Mouse (Mus musculus) heart, postnatal 36 days (tissue): ENCODE measurements at regions not wholly inside any gene's neighbourhood (a gene's known extent, or its start where the extent isn't known, plus 50 kb on each side); places are given as distances from the start of the nearest gene placed in this dataset.
"Not testable (repeated sequence)": the region's sequence is repeated elsewhere in the genome, so short reads cannot be mapped to it uniquely, and the experiment has no call there.

Experiments
- DNase-seq, 2 experiments: peaks; one replicate each; pipeline ENCODE4 v3.0.0; 2021 to 2022
- intact Hi-C: fragments of 180-260 bp; cut with DNase I; formaldehyde crosslinking; loops from one replicate; pipeline ENCODE4 v1.15.1; 2025

- DNase-seq, result peak in 1 of 2 experiments; percentile 5
- intact Hi-C loops, result no loop called here
These were observed 491.6 kb upstream of the Igfbp3 start for GRCm38 (mm10) chr11:7705312-7705764.

- intact Hi-C loops, result no loop called here
These were observed 483.9 kb upstream of the Igfbp3 start for GRCm38 (mm10) chr11:7697591-7697990.

GRCm38 (mm10) chr11:7689701-7690100 is 476.0 kb upstream of the Igfbp3 start:
- intact Hi-C loops, DNase-seq: not testable (repeated sequence)

More at GRCm38 (mm10) chr11:7697591-7697990, 483.9 kb upstream of the Igfbp3 start:
- DNase-seq, result no peak

DNA sequence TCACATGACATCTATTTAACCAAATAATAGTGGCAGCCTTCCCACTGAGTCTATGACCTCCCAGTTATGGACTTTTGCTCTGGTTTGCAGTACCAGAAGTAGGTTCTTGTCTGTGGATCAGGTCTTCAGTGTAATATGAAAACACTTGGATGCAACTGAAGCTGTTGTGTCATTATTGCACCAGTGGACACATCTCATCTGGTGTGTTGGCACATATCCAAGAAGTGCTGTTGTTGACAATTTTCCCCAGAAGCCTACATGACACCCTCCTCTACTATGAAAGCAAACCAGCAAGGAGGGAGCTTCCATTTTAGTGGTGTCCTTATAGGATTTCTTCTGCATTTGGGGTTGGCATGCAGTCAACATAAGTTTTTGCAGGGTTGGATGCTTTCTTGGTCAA is 459.1 kb upstream of the Igfbp3 start:
- peak; percentile 6 to 15 for DNase-seq
- intact Hi-C loops, result no loop called here

GRCm38 (mm10) chr11:7630637-7631036 is 416.9 kb upstream of the Igfbp3 start:
- DNase-seq, result no peak
- intact Hi-C loops, result no loop called here

- intact Hi-C loops, result no loop called here
- peak; percentile 9 to 18 for DNase-seq
These were observed 411.5 kb upstream of the Igfbp3 start for GRCm38 (mm10) chr11:7625256-7625655.

DNA sequence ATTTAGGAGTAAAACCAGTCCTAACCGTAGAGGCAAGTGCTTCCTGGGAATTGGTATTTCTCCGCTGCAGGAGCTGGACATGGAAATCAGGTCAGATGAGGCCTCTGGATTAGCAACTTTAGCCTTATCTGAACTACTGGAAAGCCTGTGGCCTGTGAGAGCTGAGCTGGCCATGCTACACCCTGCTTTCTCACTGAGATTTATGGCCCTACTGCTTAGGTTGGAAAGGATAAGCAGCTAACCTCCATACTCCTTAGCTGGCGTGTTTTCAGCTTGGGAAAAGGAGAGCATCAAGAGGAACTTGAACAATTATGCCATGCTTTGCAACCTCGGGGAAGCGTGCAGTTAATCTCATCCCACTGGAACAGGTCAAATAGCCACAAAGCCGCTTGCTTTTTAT is 406.6 kb upstream of the Igfbp3 start:
- intact Hi-C loops, result no loop called here
- DNase-seq, result no peak

DNA sequence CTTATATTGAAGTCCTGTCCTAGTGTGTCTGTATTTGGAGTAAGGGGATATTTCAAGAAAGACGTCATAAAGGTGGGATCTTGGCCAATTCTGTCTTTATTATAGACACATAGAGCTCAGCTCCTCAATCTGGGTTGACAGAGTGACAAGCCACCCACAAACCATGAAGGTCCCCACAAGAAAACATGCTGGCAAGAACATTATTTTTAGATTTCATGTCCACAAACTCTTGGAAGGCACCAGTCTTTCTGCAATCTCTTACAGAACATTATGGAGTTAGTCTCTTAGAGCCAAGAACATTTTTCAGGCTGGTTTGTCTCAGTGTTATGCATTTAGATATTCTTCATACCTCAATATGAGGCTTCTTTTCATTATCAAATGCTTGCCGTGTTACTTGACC is 397.0 kb upstream of the Igfbp3 start:
- DNase-seq, result no peak
- intact Hi-C loops, result no loop called here

- DNase-seq, result no peak
- intact Hi-C loops, result no loop called here
These were observed 396.2 kb upstream of the Igfbp3 start for GRCm38 (mm10) chr11:7609921-7610320.

- DNase-seq, result no peak
- intact Hi-C loops, result no loop called here
These were observed 392.9 kb upstream of the Igfbp3 start for GRCm38 (mm10) chr11:7606652-7607051.

DNA sequence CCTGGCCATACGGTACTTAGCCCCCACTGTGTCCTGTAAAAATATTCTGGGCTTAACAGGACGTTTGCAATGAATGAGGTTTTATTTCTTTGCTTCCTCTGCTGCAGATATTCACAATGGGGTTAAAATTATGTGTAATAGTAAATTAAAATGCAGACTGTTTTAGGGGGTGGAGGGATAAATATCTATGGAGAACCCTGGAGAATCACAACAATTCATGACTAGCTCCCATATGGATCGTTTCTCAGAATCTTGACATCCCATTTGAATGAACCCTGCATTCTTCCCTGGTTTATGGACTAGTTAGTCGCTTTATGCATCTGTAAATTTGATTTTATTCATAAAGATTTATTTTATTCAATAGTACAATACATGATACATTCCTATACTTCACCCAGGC is 378.3 kb upstream of the Igfbp3 start:
- DNase-seq, result no peak
- intact Hi-C loops, result no loop called here

- no peak for DNase-seq
- intact Hi-C loops, result no loop called here
These were observed 369.6 kb upstream of the Igfbp3 start for GRCm38 (mm10) chr11:7583296-7583695.

- DNase-seq, result peak; percentile 14 to 32
- intact Hi-C loops, result loop anchor here (1.0 to 5.0 kb wide), 2 partner anchors 286 to 353 kb away; no protein-coding TSS in a partner anchor
These were observed 354.8 kb upstream of the Igfbp3 start for GRCm38 (mm10) chr11:7568484-7568883.

DNA sequence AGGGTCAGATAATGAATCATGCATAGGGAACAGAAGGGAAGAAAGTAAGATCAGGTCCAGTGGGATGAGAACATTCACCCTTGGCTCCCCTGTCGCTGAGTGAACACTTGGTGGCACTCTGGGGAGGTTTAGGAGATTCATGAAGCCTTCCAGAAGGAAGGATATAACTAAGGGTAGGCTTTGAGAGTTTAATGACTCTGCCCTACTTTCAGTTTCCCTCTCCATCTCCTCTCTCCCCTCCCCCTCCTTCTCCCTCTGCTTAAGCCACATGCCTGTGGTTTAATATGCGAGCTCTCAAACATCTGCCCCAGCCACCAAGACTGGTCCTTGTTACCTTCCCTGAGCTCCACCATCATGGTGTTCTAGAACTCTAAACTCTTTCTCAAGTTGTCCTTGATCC is 348.3 kb upstream of the Igfbp3 start:
- DNase-seq, result no peak
- intact Hi-C loops, result loop anchor here (5.0 kb wide), 2 partner anchors 35 to 55 kb away; no protein-coding TSS in a partner anchor

DNA sequence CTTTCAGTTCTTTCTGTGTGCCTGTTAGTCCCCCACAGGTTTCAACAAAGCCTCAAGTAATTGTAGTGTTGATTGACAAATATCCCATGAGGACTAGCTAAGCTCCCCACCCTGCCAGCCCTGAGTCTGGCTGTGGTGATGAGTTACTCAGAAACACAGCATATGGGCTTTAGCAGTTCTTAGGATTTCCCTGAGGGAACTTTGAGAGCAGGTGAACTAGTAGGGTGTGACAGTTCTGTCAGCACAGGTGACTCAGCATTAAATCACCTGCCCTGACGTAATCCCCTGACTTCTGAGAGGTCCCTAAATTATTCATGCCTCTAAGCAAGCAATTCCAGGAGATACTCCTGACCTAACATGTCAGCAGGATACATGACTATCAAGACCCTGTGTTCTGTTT is 347.7 kb upstream of the Igfbp3 start:
- intact Hi-C loops, result loop anchor here (5.0 kb wide), 2 partner anchors 36 to 54 kb away; no protein-coding TSS in a partner anchor
- no peak for DNase-seq

GRCm38 (mm10) chr11:7555613-7556274 is 342.0 kb upstream of the Igfbp3 start:
- intact Hi-C loops, result no loop called here
- peak in 1 of 2 experiments; percentile 4 for DNase-seq

DNA sequence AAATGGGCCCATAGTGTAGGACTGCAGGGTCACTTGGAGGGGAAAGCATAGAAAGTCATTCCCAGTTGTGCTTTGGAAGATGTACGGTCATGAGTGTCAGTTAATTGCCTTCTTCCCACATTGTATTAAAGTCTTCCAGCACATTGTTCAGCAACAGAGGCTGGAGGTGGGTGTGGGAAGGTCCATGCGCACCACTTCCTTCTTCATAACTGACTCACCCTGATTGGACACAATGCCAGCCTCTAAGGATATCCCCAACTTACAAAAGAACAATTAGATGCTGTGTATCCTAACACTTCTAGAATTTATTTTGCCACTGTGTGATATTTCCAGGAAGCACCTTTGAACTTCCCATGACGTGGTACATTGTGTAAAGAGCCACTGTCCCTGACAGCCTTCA is 338.4 kb upstream of the Igfbp3 start:
- DNase-seq, result no peak
- intact Hi-C loops, result no loop called here

DNA sequence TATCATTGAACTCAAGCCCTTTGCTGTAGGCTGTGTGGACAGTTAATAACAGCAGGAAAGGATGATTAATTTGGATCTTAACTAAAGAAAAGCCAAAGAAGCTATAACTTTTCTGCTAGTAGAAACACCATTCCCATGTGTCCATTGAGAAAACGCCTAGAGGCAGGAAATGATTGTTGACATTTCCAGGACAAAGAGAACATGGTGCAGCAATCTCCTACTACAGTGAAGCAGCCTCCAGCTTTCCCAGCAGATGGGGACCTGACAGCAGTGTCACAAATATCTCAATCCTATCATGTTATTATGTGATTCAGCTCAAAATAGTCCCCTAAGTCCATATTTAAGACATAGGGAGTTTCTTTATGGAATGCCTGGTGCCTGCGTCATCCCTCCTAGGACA is 334.1 kb upstream of the Igfbp3 start:
- intact Hi-C loops, result no loop called here
- no peak for DNase-seq

DNA sequence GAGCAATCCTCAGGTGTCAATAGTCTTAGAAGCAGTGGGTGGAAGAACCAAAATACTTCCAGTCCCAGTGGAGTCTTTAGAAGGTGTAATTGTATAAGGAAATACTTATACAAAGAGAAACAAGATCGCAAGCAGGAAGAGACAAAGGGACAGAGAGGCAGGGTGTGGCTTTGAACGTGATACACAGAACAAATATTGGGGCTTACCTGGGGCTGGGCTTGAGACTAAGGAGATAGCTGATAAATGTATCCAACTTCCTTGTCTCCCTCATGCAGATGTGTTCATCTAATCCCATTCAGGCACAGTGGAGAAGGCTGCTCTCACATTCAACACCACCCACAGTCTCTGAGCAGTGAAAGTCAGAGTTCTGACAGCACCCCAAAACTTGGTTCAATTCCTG is 331.9 kb upstream of the Igfbp3 start:
- intact Hi-C loops, result no loop called here
- DNase-seq, result no peak

- DNase-seq, result no peak
- intact Hi-C loops, result no loop called here
These were observed 320.9 kb upstream of the Igfbp3 start for GRCm38 (mm10) chr11:7534590-7534989.

- intact Hi-C loops, result no loop called here
These were observed 319.6 kb upstream of the Igfbp3 start for GRCm38 (mm10) chr11:7533327-7533726.

DNA sequence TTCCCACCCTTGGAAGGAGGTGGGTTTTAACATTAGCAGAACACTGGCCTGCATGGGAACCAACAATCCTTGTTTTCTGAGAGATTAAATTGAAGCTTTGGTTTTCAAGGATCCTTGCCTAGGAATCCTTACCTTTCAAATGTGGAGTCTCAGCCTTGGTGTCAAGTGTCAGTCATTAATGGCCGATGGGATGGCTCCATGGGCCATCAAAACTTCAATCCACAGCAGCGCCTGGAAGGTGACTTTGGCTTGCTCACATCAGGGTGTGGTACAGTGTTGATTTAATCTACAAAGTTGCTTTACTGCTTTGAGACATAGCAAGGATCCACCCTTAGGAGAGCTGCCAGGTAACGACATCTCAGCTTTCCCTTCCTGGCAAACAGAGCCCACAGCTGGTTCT is 318.1 kb upstream of the Igfbp3 start:
- intact Hi-C loops, result no loop called here
- no peak for DNase-seq

More at GRCm38 (mm10) chr11:7533327-7533726, 319.6 kb upstream of the Igfbp3 start:
- no peak for DNase-seq
